Mouse (Mus musculus): Measurements from ENCODE around the gene Rnf212. TPM values are rescaled to one million over a fixed set of nuclear protein-coding genes. Genes with fewer than 3 reads are reported as not detected.
A peak's percentile ranks its signal among the peaks of the same experiment; 100 is the strongest.

Gene Rnf212
- polyA plus RNA-seq, 1 experiment, result not detected

DNA sequence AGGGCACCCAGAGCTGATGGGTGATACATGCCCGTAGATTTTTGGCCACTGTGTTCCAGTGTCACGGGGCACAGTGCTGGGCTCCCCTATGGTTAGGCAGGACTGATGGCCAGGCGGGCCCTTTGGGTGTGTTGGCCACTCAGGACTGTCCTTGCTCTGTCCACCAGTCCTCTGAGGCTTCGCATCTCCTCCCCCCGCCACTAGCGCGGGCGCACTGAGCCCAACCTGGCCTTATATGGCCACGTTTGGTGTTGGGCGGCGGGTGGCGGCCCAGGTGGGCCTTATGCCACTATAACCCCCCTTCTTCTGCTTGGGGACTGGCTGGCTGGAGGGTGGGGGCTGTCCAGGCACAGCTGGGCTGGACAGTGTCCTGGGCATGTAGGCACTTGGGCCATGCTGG is 78.9 kb downstream of the Rnf212 start:
- DNase-seq, result no peak
- Histone ChIP-seq H3K27me3 (ENCODE audit: control insufficient read depth, insufficient read depth, low read length) (peaks cover 5% of the 10 kb centered on the region; the same call in 1 of the 2 replicates), H3K4me1 (ENCODE audit: control insufficient read depth, insufficient read depth, low read length) (no peaks in the 10 kb centered on the region), H3K27ac (ENCODE audit: insufficient read depth, low read length) (no peak overlapping the region), H3K4me3 (replicated peaks; ENCODE audit: insufficient read depth, low read depth, low read length) (no peak overlapping the region)
- whole genome bisulfite sequencing, result 91% methylated on average over 12 of the region's 12 CpGs
- no peak for TF ChIP-seq CTCF (IDR thresholded peaks at IDR 0.05; ENCODE audit: borderline replicate concordance, insufficient read depth, low read depth, low read length)
- no peak for TF ChIP-seq POLR2A (IDR thresholded peaks at IDR 0.05; ENCODE audit: borderline replicate concordance, insufficient read depth, low read length)

DNA sequence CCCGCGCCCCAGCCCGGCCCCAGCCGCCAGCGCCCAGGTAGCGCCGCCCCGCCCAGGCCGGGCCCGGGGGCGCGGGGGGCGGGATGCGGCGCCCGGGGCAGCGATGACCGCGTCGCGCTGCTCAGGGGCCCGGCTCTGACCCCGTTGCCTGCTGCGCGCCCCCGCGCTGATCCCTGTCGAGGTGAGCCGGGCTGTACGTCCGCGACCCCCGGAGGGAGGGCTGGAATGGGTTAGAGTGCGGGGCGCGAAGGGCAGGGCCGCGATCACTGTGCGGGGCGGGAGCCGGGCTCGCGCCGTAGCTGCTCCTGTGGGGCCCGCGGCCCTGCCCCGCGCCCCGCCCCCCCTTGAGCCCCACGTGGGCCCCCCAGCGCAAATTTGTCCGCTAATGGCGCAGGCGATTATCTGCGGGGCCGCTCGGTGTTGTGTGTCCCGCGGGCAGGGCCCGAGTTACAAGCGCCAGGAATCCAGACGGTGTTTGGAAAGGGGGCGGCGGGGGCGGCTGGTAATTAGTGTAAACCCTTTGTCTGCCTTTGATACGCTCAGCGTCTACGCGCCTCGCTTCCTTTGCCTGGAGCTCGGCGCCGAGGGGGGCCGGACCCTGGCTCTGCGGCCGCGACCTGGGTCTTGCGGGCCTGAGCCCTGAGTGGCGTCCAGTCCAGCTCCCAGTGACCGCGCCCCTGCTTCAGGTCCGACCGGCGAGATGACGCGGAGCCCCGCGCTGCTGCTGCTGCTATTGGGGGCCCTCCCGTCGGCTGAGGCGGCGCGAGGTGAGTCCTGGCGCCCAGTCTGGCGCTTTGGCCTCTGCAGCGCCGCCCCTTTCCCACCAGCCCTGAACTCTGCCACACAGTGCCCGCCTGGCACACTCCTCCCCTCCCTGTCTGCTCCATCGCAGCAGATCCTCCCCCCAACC is 80.2 kb downstream of the Rnf212 start:
- H3K4me3 ChIP-seq (replicated peaks; ENCODE audit: insufficient read depth, low read depth, low read length), result peak overlapping the region; percentile 53
- H3K27me3 ChIP-seq (ENCODE audit: control insufficient read depth, insufficient read depth, low read length), result peaks cover 5% of the 10 kb centered on the region; the same call in 1 of the 2 replicates
- TF ChIP-seq POLR2A (IDR thresholded peaks at IDR 0.05; ENCODE audit: borderline replicate concordance, insufficient read depth, low read length) (no peak), CTCF (IDR thresholded peaks at IDR 0.05; ENCODE audit: borderline replicate concordance, insufficient read depth, low read depth, low read length) (no peak)
- WGBS, result 2% methylated on average over 82 of the region's 99 CpGs
- no peak overlapping the region for H3K27ac ChIP-seq (ENCODE audit: insufficient read depth, low read length)
- no peak for DNase-seq
- no peaks in the 10 kb centered on the region for H3K4me1 ChIP-seq (ENCODE audit: control insufficient read depth, insufficient read depth, low read length)

- 1% methylated on average over 40 of the region's 43 CpGs for WGBS
- DNase-seq, result peak; percentile 38 to 44
- Histone ChIP-seq H3K4me3 (replicated peaks; ENCODE audit: insufficient read depth, low read depth, low read length) (peak overlapping the region; percentile 53), H3K27ac (ENCODE audit: insufficient read depth, low read length) (no peak overlapping the region), H3K4me1 (ENCODE audit: control insufficient read depth, insufficient read depth, low read length) (no peaks in the 10 kb centered on the region), H3K27me3 (ENCODE audit: control insufficient read depth, insufficient read depth, low read length) (peaks cover 5% of the 10 kb centered on the region; the same call in 1 of the 2 replicates)
- no peak for TF ChIP-seq POLR2A (IDR thresholded peaks at IDR 0.05; ENCODE audit: borderline replicate concordance, insufficient read depth, low read length)
- TF ChIP-seq CTCF (IDR thresholded peaks at IDR 0.05; ENCODE audit: borderline replicate concordance, insufficient read depth, low read depth, low read length), result no peak
Observed at GRCm38 (mm10) chr5:108693872-108694288, 80.9 kb downstream of the Rnf212 start.

DNA sequence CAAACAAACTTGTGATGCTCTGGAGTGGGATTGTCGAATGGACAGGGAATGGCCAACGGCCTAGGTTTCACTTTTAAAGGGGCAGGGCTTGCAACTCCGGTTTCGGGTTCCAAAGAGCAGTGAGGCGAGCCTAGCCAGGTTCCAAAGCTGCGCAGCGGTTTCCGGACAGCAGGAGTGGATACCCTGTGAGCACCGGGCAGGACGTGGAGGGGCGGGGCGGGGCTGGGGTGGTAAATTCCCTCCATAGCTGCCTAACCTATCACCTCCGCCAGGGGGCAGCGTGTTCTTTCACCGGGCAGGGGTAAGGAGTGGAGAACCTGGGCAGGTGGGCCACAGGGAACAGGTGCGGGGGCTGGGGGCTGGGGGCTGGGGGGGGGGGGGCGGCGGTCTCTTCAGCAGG is 82.5 kb downstream of the Rnf212 start, which contains the start of gene Fgfrl1:
TSS of gene Fgfrl1 (plus strand) at position 112 of the 400 bp plus-strand sequence.
- peak within 1 kb of the TSS; percentile 19 for H3K4me3 ChIP-seq (replicated peaks; ENCODE audit: insufficient read depth, low read depth, low read length)
- H3K4me1 ChIP-seq (ENCODE audit: control insufficient read depth, insufficient read depth, low read length), result no peaks in the 10 kb centered on the region
- 6% methylated on average over 17 of the region's 18 CpGs for WGBS
- TF ChIP-seq CTCF (IDR thresholded peaks at IDR 0.05; ENCODE audit: borderline replicate concordance, insufficient read depth, low read depth, low read length) (0 out of 2 replicates have a peak, but pooled peaks have one; percentile 14), POLR2A (IDR thresholded peaks at IDR 0.05; ENCODE audit: borderline replicate concordance, insufficient read depth, low read length) (no peak)
- DNase-seq, result peak in 1 of 2 experiments; percentile 31
- no peak within 1 kb of the TSS for H3K27ac ChIP-seq (ENCODE audit: insufficient read depth, low read length)
- peaks cover 5% of the 10 kb centered on the region; the same call in 1 of the 2 replicates for H3K27me3 ChIP-seq (ENCODE audit: control insufficient read depth, insufficient read depth, low read length)

DNA sequence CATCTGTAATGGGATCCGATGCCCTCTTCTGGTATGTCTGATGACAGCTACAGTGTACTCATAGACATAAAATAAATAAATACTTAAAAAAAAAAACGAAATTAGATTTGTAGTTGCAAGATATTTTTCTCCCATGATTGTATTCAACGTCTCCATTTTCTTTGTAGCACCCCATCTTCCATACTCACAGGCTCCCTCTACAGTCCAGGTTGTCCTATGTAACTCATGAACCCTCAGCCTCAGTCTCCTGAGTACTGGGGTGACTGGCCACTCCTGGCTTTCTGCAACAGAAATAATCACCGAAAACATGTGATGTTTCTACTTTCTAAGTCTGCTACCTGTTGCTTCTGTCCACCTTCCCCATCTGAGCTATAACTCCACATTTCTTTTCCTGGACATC is 83.6 kb downstream of the Rnf212 start:
- no peak overlapping the region for H3K4me3 ChIP-seq (replicated peaks; ENCODE audit: insufficient read depth, low read depth, low read length)

DNA sequence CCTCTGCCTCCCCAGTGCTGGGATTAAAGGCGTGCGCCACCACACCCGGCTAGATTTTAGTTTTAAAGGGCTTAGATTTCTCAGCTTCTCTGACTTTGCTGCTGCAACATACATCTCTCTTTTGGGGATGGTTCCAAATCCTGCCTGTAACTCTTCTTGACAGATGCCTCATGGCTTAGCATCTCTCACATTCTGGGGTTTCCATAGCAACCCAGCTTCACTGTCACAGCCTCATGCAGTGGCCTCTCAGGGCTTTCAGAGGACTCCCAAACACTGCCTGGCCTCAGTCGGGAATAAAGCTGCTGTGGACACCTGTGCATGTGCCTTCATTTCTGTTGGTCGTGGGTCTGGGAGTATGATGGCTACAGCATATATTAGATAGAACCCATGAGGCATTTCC is 85.7 kb downstream of the Rnf212 start:
- DNase-seq, result no peak
- Histone ChIP-seq H3K27me3 (ENCODE audit: control insufficient read depth, insufficient read depth, low read length) (peaks cover 3% of the 10 kb centered on the region; the same call in 1 of the 2 replicates), H3K27ac (ENCODE audit: insufficient read depth, low read length) (no peak overlapping the region), H3K4me1 (ENCODE audit: control insufficient read depth, insufficient read depth, low read length) (no peaks in the 10 kb centered on the region), H3K4me3 (replicated peaks; ENCODE audit: insufficient read depth, low read depth, low read length) (no peak overlapping the region)
- TF ChIP-seq POLR2A (IDR thresholded peaks at IDR 0.05; ENCODE audit: borderline replicate concordance, insufficient read depth, low read length) (no peak), CTCF (IDR thresholded peaks at IDR 0.05; ENCODE audit: borderline replicate concordance, insufficient read depth, low read depth, low read length) (no peak)
- WGBS, result 63% methylated on average over 5 of the region's 5 CpGs

More for the DNA sequence above, 83.6 kb downstream of the Rnf212 start:
- TF ChIP-seq CTCF (IDR thresholded peaks at IDR 0.05; ENCODE audit: borderline replicate concordance, insufficient read depth, low read depth, low read length) (no peak), POLR2A (IDR thresholded peaks at IDR 0.05; ENCODE audit: borderline replicate concordance, insufficient read depth, low read length) (no peak)
- WGBS, result 75% methylated on average over 4 of the region's 4 CpGs
- H3K4me1 ChIP-seq (ENCODE audit: control insufficient read depth, insufficient read depth, low read length), result no peaks in the 10 kb centered on the region
- DNase-seq, result no peak
- H3K27me3 ChIP-seq (ENCODE audit: control insufficient read depth, insufficient read depth, low read length), result peaks cover 5% of the 10 kb centered on the region; the same call in 1 of the 2 replicates
- H3K27ac ChIP-seq (ENCODE audit: insufficient read depth, low read length), result no peak overlapping the region

- Histone ChIP-seq H3K27ac (ENCODE audit: insufficient read depth, low read length) (no peak overlapping the region), H3K4me3 (replicated peaks; ENCODE audit: insufficient read depth, low read depth, low read length) (no peak overlapping the region), H3K27me3 (ENCODE audit: control insufficient read depth, insufficient read depth, low read length) (no peaks in the 10 kb centered on the region), H3K4me1 (ENCODE audit: control insufficient read depth, insufficient read depth, low read length) (peaks cover 14% of the 10 kb centered on the region)
- 88% methylated on average over 6 of the region's 6 CpGs for WGBS
- TF ChIP-seq CTCF (IDR thresholded peaks at IDR 0.05; ENCODE audit: borderline replicate concordance, insufficient read depth, low read depth, low read length), result no peak
- TF ChIP-seq POLR2A (IDR thresholded peaks at IDR 0.05; ENCODE audit: borderline replicate concordance, insufficient read depth, low read length), result no peak
- DNase-seq, result no peak
Observed at GRCm38 (mm10) chr5:108680871-108681270, 93.9 kb downstream of the Rnf212 start.
